Mouse (Mus musculus) cortical plate, adult 2 months (tissue): ENCODE results near the gene Shisal2b. TPM values are rescaled to one million over a fixed set of nuclear protein-coding genes. Genes with fewer than 3 reads are reported as not detected.
"Not testable (repeated sequence)": the region's sequence is repeated elsewhere in the genome, so short reads cannot be mapped to it uniquely, and the experiment has no call there.

Experiments used
- H3K27ac ChIP-seq: fragments of 200-500 bp; 2 replicates; pipeline ENCODE4 v1.5.1; 2012; ENCODE audit warnings: low read length, control low read depth, inconsistent platforms; ENCODE audit not compliant: insufficient read depth
- H3K4me1 ChIP-seq: fragments of 200-500 bp; 2 replicates; pipeline ENCODE4 v1.6.1; 2011; ENCODE audit warnings: low read length; ENCODE audit not compliant: control insufficient read depth, insufficient read depth
- H3K4me3 ChIP-seq: fragments of 200-500 bp; 2 replicates; pipeline ENCODE4 v1.5.1; 2011; ENCODE audit warnings: mild to moderate bottlenecking, low read length, control low read depth; ENCODE audit not compliant: insufficient read depth
- CTCF ChIP-seq: fragments of 200-500 bp; IDR thresholded peaks from 2 replicates; pipeline ENCODE4 v1.5.1; 2011; ENCODE audit warnings: mild to moderate bottlenecking, control low read depth, low read length; ENCODE audit not compliant: insufficient read depth; ENCODE audit errors: extremely low read depth
- POLR2A ChIP-seq: fragments of 200-500 bp; IDR thresholded peaks from 2 replicates; pipeline ENCODE4 v1.6.1; 2011; ENCODE audit warnings: mild to moderate bottlenecking, low read length, control low read depth; ENCODE audit not compliant: insufficient read depth; ENCODE audit errors: extremely low read depth
- polyA plus RNA-seq: library from polyadenylated mRNA; depleted of rRNA; stranded (reverse); fragments of >200 nt; gene quantifications from 2 replicates; pipeline ENCODE4 v1.2.3, GENCODE M21; 2012; rRNA removed

Shisal2b gene
- polyA plus RNA-seq: 0.10 TPM in 1 of 2 replicates, not detected in the other

DNA sequence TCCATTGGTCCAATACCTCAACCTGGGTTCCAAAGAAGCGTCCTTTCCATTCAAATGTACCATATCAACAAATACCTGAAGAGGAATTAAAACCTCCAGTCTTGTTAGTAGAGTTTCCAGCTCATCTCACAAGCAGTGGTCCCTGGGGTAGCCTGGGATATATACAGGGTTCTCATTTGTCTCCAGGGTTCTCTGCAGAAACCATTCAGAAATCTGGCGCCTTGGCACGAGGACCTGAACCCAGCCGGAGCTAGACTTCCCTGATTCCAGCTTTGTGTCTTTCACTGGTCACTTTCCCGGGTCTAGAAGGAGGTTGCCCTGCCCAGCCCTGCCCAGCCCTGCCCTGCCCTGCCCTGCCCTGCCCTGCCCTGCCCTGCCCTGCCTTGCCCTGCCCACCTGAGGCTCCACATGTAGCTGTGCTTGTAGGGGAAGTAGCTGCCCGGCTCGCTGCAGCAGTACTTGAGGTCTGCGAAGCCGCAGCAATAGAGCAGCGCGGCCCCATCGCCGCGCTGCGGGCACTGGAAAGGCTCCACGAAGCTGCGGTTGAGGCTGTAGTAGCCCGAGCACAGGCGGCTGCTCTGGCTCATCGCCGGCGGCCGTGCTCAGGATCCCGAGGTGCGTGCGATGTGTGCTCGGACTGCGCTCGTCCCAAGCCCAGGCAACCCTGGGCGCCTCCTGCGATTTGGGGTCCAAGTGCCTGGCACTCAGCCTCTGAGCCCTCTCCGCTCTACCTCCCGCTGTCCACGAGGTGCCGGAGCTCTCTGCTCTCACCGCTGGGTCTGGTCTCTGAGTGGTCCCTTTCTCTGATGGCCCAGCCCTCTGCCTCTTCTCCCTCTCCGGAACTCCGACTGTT, at the start of gene Shisal2b:
Gene Shisal2b (minus strand): TSS at position 767 of the 853 bp plus-strand sequence.
- Histone ChIP-seq H3K4me3 (peak within 1 kb of the TSS; percentile 26; the same call in 1 of the 2 replicates), H3K27ac (no peak within 1 kb of the TSS), H3K4me1 (no peaks in the 10 kb centered on the region)
- TF ChIP-seq CTCF: no peak
- no peak for TF ChIP-seq POLR2A

DNA sequence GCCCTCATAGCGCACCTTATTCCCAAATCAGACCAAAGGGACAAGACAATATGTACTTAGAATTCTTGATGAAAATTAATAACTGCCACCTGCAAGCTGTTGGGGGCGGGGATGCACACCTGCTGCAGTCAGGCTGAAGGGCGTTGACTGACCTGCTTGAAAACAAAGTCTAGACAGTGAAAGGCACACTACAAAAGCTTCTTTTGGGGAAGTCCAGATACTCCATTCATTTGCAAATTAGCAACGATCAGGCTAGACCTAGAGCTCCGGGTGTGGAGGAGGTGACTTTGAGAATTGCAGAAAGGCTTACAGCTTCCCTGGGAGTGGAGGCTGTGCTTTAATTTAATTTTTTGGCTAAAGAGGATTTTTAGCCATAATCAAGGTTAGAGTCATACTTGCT, 47.9 kb upstream of the Shisal2b start:
- H3K4me3 ChIP-seq, H3K27ac ChIP-seq, H3K4me1 ChIP-seq: not testable (repeated sequence)

DNA sequence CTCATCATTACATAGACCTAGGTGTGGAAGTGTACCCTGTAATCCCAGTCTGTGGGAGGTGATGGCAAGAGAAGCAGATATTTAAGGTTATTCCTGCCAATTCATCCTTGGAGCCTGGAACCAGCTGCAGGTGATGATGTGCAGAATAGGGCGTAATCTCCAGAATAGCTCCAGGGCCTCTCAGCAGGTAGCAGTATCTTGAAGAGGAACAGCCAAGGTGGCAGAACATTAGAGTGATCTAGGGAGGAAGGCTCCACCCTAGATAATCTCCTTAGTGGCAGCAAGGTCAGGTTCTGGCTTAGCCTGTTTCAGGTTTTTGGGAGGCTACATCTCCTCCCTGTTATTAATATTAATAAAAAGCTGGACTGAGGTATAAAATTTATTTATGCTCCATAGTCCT, 47.3 kb upstream of the Shisal2b start:
- H3K4me1 ChIP-seq, H3K27ac ChIP-seq, H3K4me3 ChIP-seq: not testable (repeated sequence)

DNA sequence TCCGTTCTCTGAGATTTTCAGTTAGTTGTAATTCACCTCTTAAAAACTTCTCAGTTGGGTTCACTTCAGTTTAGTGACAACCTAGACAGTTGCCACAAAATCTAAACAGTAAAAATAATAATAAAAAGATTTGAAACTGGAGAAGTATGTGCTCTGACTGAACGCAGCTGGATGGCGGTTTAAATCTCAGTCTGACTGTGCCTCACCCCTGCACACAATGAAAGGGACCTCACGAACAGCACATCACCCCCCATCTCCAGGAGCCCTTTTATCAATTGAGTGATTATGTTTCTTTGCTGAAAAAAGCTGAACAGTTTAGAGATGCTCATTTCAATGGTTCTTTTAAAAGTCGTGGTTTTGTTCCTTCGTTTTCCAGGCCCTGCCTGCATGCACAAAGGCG, 45.0 kb upstream of the Shisal2b start:
- no peak overlapping the region for H3K4me3 ChIP-seq
- TF ChIP-seq CTCF: no peak
- no peak for TF ChIP-seq POLR2A
- H3K4me1 ChIP-seq: no peaks in the 10 kb centered on the region
- no peak overlapping the region for H3K27ac ChIP-seq

DNA sequence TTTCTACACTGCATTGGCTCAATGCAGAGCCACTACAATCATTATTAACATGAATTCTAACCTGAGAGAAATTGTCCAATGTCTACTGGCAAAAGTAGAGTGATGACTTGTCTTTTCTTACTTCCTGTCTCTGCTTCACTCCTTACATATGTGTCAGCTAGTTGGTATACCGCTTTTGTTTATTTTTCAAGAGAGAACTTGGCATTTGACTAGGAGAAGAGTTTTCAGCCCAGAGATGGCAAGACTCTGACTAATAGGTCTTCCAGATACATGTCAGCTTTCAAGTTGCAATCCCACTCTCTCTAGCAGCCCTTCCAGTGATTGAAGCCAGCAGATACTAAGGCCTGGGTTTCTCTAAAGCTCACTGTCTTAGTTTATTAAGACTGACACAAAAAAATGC, 31.1 kb upstream of the Shisal2b start:
- TF ChIP-seq CTCF (no peak), POLR2A (no peak)
- Histone ChIP-seq H3K4me1 (no peaks in the 10 kb centered on the region), H3K4me3 (no peak overlapping the region), H3K27ac (no peak overlapping the region)

DNA sequence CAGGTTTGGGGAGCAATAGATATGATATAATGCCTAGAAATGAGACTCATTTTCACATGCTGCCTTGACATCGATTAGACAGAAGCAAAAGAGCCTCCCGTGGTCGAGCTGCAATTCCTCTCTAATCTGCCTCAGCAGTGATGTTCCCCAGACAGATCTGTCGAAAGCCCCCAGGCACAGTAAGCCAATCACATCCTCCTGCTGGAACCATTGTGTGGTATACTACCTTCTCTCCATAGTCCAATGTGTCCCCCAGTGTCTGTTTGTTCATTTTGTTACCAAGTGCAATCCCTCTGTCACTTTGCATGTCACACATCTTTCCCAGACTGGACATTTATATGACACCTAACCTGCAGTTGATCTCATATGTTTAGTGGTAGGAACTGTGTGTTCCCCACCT, 28.6 kb upstream of the Shisal2b start:
- H3K4me1 ChIP-seq: no peaks in the 10 kb centered on the region
- no peak overlapping the region for H3K4me3 ChIP-seq
- no peak overlapping the region for H3K27ac ChIP-seq
- TF ChIP-seq POLR2A: no peak
- TF ChIP-seq CTCF: no peak

DNA sequence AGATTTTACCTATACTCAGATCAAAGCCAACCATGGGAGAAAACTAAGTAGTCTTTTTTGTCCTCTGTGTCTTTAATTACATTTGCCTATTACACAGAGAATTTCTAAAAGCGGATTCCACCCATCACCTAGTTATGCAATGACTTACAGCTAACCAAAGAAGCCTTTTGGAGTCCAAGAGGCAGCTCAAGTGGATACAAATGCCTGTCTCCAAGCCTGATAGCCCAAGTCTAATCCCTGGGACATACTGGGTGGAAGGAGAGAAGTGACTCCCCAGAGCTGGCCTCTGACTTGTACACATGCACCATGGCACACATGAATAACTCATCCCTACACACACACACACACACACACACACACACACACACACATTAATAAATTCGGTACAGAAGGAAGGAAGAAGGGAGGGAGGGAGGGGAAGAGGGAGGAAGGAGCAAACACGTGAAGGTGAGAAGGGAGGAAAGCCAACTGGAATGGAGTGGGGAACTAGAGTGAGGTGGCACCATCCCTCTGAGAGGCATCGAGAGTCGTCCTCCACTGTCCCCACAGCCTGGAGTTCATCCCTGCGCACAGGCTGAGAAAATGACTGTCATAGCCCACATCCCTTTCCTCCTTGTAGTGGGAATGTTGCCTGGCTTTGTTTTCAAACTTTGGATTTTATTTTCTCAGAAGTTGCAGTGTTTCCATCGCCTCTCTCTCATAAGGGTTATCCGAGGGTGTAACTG, 22.8 kb upstream of the Shisal2b start:
- Histone ChIP-seq H3K4me3 (no peak overlapping the region), H3K27ac (no peak overlapping the region), H3K4me1 (no peaks in the 10 kb centered on the region)
- TF ChIP-seq POLR2A: no peak
- no peak for TF ChIP-seq CTCF

DNA sequence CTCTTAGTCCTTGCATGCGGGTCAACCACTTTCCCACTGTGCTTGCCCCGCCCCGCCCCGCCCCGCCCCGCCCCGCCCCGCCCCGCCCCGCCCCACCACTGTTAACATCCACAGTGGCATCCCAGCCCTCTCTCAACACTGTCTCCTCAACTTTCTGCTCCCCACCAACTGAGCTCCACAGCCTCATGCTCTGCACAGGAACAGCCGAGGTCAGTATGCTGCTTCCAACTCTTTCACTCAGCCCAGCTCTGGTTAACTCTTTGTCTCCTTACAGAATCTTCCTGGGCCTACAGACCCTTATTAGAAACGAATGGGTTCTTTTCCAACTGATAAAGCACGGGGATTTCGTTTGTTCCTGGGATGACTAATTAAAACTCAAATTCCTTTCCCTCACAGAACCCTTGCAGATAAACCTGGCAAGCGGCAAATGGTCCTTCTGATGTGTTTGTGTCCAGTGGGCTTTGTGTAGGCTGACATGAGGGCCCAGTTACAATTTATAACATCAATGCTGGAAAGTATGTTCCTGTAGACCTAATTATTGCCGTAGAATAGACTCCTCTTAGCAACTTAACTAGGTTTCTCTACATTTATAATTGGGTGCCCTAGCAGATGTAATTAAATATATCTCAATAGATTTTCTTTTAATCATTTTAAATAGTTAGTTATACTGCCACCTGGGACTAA, 20.0 kb upstream of the Shisal2b start:
- Histone ChIP-seq H3K4me1 (no peaks in the 10 kb centered on the region), H3K27ac (no peak overlapping the region), H3K4me3 (no peak overlapping the region)
- TF ChIP-seq CTCF (no peak), POLR2A (no peak)

DNA sequence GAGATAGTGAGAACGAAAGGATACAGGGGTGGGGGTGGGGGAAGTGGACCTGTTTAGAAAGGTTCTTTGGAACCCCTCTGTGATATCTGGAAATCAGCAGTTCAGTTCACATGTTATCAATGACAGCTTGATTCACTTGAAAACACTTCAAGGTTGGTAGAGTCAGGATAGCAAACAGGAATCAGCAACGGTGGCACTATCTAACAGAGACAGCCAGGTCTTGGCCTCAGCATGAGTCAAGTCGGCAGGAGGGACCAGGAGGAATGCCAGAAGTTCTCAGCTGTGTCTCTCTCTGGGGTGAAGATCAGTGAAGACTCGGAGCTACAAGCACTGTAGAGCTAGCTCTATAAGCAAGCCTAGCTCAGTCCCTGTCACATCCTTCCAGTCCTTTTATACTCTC, 14.8 kb upstream of the Shisal2b start:
- Histone ChIP-seq H3K4me3 (no peak overlapping the region), H3K27ac (no peak overlapping the region), H3K4me1 (no peaks in the 10 kb centered on the region)
- no peak for TF ChIP-seq CTCF
- no peak for TF ChIP-seq POLR2A

DNA sequence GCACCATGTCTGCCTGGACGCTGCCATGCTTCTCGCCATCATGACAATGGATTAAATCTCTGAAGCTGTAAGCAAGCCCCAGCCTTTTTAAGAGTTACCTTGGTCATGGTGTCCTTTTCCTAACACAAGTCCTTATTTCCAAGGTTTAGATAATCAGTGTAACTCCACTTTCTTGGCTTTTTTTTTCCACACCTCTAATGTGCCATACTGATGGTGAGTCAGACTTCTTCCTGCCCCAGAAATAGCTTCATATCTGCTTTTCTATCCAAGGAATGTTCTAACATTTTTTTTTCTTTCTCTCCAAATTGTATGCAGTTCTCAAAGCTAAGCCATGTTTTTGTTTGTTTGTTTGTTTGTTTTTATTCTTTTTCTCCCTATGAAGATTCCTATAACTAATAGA, 6.2 kb upstream of the Shisal2b start:
- no peak for TF ChIP-seq CTCF
- no peak for TF ChIP-seq POLR2A

More for the DNA sequence above, 6.2 kb upstream of the Shisal2b start:
- no peak overlapping the region for H3K4me3 ChIP-seq
- no peak overlapping the region for H3K27ac ChIP-seq
- H3K4me1 ChIP-seq: no peaks in the 10 kb centered on the region
